Mouse (Mus musculus) CD4-positive, CD25-positive, alpha-beta regulatory T cell, adult 2 months (primary cell): ENCODE measurements around the gene Ppp1r13l.

ENCODE experiments used
- DNase-seq: peaks from one replicate; pipeline ENCODE4 v3.0.0-alpha.2; 2012; ENCODE audit warnings: low read depth, low spot score

The Ppp1r13l gene

GRCm38 (mm10) chr7:19411783-19412182, 52.2 kb downstream of the Ppp1r13l start:
- DNase-seq, result no peak

- no peak for DNase-seq
Measured at GRCm38 (mm10) chr7:19413525-19413924, 54.0 kb downstream of the Ppp1r13l start.

- no peak for DNase-seq
Measured at GRCm38 (mm10) chr7:19416590-19416989, 57.0 kb downstream of the Ppp1r13l start.

- peak; percentile 49 for DNase-seq
Measured at GRCm38 (mm10) chr7:19420121-19420520, 60.6 kb downstream of the Ppp1r13l start.

GRCm38 (mm10) chr7:19420821-19421636, 61.5 kb downstream of the Ppp1r13l start:
- peak; percentile 92 for DNase-seq

GRCm38 (mm10) chr7:19423083-19423482, 63.5 kb downstream of the Ppp1r13l start:
- DNase-seq, result no peak

- no peak for DNase-seq
Measured at GRCm38 (mm10) chr7:19424051-19424450, 64.5 kb downstream of the Ppp1r13l start.

- DNase-seq, result no peak
Measured at GRCm38 (mm10) chr7:19426349-19426748, 66.8 kb downstream of the Ppp1r13l start.

- DNase-seq, result no peak
Measured at GRCm38 (mm10) chr7:19426888-19427287, 67.3 kb downstream of the Ppp1r13l start.
